Mouse (Mus musculus): ENCODE measurements around the gene Unc93a2.
"Not testable (repeated sequence)": the region's sequence is repeated elsewhere in the genome, so short reads cannot be mapped to it uniquely, and the experiment has no call there.

- not testable (repeated sequence) for TF ChIP-seq CTCF (IDR thresholded peaks at IDR 0.05; ENCODE audit: low read depth, low read length); EP300 (IDR thresholded peaks at IDR 0.05; ENCODE audit: insufficient read depth, low read depth, low read length)
Observed at GRCm38 (mm10) chr17:7337381-7337780, 47.9 kb downstream of the Unc93a2 start.

Measured in ES-Bruce4 (cell line).